Mouse (Mus musculus) R1 (cell line): ENCODE results near the gene Tmbim7.

Experiments
- DNase-seq: peaks from one replicate; pipeline ENCODE4 v3.0.0-alpha.2; 2018; ENCODE audit warnings: low read depth, low spot score

Gene Tmbim7

DNA sequence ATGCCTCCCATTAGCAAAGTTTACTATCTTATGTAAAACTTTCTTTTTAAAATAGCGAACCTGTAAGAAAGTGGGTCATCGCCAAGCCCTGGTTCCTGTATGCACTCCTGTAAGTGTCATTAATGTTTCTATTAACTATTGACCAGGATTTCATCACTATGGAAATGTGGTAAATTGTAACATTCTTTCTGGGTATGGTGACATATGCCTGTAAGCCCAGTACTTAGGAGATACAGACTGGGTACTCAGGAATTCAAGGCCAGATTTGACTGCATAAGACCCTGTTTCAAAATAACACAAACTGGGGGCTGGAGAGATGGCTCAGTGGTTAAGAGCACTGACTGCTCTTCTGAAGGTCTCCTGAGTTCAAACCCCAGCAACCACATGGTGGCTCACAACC is 14.2 kb downstream of the Tmbim7 start:
- DNase-seq, result no peak

DNA sequence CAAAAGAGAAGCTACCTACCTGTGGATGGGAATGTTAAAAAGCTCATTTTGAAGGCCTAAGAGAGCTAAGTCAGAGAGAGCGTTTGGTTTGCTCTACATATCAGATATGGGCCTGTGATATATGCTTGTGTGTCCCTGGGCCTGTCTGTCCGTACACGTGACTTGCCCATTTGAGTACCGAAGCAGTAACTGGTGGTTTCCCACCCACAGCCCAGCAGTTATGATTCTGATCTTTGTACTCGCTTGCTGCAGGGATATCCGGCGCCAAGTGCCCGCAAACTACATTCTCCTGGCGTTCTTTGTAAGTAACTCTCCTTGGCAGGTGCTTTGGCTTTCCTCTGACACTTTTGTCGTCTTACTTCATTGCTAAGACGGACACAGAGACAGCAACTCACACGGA is 15.6 kb downstream of the Tmbim7 start:
- no peak for DNase-seq

DNA sequence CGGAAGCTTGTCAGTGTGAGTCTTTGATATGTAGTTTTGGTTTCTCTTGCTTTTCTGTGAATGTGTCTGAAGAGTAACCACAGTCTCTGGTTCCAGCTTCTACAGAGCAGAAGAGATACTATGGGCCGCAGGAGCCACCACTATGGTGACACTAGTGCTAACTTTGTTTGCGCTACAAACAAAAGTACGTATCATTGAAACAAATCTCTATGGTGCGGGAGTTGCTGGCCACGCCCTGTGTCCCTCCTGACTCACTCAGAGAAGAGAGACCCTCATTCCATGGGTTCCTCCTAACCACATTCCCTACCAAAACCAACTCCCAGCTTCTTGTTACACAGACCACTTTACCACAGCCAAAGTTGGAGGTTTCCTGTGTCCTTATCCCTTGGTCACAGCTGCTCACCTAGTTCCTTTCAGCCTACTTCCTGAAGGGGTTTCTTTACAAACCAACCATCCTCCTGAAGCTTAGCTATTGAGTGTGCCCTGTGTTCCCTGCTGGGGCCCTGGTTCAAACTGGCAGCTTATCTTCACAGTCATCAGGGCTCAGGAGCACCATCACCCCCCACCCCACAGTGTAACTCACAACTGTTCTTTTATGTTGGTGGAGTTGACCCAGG is 19.1 kb downstream of the Tmbim7 start:
- peak; percentile 13 for DNase-seq

DNA sequence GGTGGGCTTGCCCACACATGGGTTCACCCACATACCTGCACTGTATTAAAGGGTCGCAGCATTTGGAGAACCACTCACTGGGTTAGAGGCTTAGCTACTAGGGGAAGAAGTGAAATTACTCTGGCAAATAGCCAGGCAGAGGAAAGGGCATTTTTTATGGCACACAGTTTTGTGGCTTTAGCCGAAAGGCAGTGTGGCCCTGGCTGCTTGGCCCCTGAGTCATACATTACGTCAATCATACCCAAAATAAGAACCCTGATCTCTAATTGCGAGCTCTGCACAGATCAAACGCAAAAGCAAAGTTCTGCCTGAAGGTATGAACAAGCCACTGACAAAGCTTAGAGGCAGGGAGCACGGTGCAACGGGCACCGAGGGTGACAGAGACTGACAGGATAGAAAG is 37.3 kb downstream of the Tmbim7 start:
- no peak for DNase-seq

DNA sequence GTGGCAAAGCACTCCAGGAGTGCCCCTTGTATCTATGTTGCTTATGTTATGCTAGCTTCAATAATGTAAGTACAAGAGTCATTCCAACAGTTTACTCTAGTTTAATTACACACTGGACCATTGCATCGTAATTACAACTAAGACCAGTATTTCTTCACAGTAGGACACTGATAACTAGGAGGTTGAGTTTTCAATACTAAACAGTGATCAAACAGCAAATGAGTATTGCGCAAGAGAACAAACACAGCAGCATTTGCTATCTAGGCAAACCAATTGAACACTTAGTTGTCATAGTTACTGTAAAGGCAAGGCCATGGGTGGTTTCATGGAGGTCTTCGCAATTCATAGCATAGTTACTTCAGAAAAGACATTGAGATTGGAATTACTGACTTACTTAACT is 40.3 kb downstream of the Tmbim7 start:
- DNase-seq, result no peak

DNA sequence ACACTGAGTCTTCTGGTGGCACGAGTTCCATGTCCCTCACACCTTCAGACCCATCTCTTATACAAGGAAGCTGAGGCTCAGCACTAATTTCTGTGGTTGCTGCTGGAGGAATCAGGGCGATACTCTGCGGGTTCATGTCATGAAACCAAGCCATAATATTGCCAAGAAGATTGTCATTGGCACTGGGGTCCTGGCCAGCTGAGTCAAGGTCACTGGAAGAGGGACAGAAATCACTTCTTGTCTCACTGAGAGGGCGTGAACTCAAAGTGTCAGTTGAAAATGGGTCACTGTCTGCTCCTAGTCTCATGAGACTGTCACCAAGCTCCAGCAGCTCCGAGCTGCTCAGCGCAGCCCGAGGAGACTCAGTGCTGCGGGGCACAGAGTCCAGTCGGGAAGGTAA is 42.0 kb downstream of the Tmbim7 start:
- no peak for DNase-seq

DNA sequence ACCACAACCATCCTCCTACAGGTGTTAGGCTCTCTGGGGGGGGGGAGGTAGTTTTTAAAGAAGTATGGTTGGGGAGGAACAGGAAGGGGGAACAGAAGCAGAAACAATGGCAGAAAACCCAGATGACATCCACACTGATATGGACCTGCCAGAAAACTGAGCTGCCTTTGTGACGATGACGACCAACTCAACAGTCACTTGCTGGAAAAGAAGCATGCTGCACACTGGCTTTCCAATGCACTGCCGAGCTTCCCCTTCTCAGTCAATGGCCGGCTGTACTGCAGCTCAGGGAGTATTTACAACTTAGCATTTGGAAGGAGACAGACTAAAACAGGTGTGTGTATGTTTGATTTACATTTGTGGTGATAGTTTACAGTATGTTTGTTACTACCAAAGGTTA is 44.2 kb downstream of the Tmbim7 start:
- no peak for DNase-seq

DNA sequence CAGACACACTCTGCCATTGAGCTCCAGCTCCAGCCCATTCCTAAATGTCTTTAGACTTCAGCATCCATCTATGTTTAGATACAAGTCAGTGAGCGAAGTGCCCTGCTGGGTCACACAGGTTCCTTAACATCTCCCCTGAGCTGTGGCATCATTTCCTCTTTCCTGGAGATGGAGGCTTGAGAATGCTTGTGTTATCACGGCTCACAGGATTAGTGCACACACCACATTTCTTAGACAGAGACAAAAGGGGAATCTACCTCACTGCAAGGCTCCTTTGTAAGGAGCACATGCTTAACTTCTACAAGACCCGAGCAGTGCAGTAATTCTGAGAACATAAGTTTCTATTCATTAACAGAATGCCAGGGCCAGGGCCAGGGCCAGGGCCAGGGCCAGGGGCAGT is 45.0 kb downstream of the Tmbim7 start:
- no peak for DNase-seq

DNA sequence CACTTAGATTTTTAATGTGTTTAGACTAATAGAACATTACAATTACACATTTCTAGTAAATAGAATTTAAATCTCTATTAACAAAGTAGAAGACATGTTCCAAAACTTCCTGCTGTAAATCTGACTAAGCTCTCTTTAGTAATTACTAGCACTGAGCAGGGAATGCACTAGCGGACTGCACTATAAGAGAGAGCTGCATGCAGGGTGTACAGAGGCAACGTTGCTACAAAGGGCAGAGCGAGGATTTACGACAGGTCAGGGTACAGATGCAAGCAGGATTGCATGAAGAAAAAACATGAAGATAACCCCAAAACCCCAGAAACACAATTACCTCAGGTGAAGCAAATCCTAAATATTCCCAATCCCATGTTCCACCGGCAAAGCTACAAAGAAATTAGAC is 49.0 kb downstream of the Tmbim7 start:
- no peak for DNase-seq

DNA sequence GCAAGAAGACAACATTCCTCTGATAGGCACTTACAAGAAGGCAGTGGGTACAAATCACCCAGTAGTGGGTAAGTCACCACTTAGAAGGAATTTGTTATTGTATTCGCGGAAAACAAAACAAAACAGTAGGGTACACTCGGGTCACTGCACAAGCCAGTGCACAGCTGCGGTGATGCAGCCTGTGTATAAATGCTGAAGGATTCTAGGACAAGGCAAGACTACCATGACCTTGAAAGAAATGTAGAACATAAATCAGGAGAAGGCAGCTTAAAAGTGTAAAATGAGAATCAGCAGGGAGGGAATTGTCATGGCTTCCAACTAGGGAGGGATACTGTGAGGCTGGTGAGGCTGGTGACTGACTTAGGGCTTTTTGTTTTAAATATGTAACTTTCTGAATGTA is 51.2 kb downstream of the Tmbim7 start:
- peak; percentile 6 for DNase-seq

DNA sequence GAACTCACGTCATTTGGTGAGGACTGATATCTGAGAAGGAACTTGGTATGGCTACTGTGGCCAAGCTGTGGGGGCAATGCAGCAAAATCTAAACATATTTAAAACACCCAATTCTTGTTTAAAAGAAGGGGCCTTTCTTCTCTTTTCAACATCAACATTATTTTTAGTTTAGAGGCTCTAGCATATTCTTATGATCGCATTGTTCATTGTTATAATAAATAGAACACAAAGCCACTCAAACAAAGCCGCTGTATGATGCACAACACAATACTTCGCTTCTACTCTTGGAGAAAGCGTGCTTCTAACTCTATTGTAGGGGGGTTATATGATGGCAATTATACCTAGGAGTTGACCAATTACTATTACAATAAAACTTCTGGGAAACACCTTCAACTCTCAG is 64.8 kb downstream of the Tmbim7 start:
- no peak for DNase-seq

DNA sequence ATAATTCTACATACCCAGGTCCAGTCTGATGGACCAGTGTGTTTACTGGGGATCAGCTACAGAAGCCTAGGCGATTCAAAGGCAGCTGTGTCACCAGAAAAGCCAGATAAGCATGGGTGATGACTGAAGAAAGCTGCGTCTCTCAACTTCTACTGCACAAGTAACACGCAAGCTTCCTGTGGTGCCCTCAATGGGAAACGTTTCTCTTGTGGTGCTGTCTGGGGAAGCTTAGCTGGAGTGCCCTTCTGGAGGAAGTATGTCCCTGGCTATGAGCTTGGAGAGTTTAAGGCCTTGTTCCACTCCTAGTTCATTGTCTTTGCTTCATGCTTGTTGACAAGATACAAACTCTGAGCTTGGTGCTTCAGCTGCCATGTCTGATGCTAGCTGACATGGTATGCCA is 68.4 kb downstream of the Tmbim7 start:
- DNase-seq, result no peak

DNA sequence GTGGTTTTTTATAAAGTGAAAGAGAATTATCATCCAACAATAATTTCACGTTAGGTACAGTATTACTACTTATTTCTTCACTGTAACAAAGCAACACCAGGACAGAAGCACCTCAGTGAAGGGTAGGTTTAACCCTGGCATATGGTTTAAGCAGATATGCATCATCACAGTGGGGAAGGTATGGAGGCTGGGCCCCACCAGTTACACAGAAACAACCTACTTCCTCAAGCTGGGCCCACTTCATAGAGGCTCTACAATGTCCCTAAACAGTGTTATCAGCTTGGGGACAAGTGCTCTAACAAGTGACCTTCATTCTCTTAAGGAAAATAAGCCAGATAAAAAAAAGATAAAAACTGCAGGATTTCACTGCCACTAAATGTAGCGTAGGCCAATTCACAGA is 71.9 kb downstream of the Tmbim7 start:
- no peak for DNase-seq

DNA sequence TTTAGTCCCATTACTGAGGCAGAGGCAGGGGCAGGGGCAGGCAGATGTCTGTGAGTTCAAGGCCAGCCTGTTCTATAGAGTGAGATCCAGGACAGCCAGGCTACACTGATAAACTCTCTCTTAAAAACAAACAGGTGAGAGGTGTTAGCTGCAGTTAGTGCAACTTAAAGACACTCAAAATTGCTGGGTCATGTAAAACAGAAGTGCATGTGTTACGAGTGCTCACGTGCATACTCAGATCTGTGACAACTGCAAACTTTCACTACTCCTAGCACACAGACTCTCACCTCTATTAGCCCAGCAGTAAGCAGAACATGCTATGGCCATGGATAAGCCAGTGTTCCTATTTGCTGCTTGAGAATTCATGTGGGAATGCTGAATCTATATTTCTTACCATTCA is 72.4 kb downstream of the Tmbim7 start:
- no peak for DNase-seq

DNA sequence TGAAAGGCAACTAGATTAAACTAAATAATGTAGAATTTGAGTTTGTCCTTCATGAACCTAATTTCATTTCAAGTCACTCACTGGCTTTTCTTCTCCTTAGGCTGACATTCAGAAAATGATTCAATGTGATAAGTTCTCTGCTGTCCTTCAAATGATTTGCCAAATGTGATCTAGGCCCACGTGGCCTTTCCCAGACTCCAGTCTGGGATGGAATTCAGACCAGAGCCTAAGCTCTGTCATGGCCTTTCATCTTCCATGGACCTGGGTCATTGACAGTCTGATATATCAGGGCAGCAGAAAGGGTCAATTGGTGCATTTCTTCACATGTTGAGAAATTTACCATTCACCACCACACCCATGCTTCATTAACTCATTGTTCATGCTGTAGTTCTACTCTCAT is 74.5 kb downstream of the Tmbim7 start:
- DNase-seq, result no peak

DNA sequence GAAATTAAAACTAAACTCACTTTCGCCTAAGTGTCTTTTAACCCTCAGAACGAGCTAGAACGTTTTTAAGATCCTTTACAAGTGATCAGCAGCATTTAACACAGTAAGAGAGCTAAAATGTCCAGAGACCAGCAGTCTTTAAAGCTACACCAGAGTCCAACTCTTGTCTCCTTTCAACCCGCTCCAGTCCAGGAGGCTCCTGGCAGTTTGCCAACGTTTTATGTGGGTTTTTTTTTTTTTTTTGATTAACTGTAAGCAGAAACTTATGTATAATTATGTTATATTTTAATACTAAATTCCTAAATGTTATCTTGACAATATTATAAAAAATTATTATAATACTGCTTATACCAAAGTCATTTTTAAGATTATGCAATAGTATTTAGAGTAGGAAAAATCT is 77.8 kb downstream of the Tmbim7 start:
- DNase-seq, result no peak
